Mouse (Mus musculus): ENCODE results near the gene Defa25. TPM values are rescaled to one million over a fixed set of nuclear protein-coding genes. Genes with fewer than 3 reads are reported as not detected.
"Not testable (repeated sequence)": the region's sequence is repeated elsewhere in the genome, so short reads cannot be mapped to it uniquely, and the experiment has no call there.

Defa25 gene
- not detected in 2 replicates for polyA plus RNA-seq (2015; fragmentation: Nextera tagmentation; extraction: Ambion mirVana)

DNA sequence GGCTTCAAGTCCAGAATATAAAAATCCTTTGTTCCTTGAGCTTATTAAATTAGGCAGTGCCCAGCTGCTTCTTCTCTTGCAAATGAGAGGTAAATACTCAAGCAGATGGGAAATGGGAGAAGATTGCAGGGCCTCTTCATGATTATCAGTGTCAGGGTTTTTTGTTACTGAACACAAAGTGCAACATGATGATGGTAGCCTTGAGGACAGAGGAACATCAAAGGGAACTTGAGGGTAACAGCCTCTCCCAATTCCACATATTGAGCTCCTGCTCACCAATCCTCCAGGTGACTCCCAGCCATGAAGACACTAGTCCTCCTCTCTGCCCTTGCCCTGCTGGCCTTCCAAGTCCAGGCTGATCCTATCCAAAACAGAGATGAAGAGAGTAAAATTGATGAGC, at the start of gene Defa25:
TSS of gene Defa25 (plus strand) at position 301 of the 400 bp plus-strand sequence.
- not testable (repeated sequence) for H3K4me3 ChIP-seq; H3K27ac ChIP-seq; H3K4me1 ChIP-seq; H3K4me2 ChIP-seq; H3K9ac ChIP-seq; H3K9me3 ChIP-seq; ATAC-seq (ENCODE audit: insufficient number of reproducible peaks, insufficient read depth, low FRiP score, low TSS enrichment, low read depth); H3K36me3 ChIP-seq; H3K27me3 ChIP-seq

GRCm38 (mm10) chr8:21054747-21055146, 29.5 kb upstream of the Defa25 start, which contains the start of gene Defa23:
Defa23 (plus strand) TSS chr8:21055047.
- H3K9ac ChIP-seq; H3K36me3 ChIP-seq; H3K4me3 ChIP-seq; H3K27me3 ChIP-seq; ATAC-seq (ENCODE audit: insufficient number of reproducible peaks, insufficient read depth, low FRiP score, low TSS enrichment, low read depth); H3K4me1 ChIP-seq; H3K9me3 ChIP-seq; H3K27ac ChIP-seq; H3K4me2 ChIP-seq: not testable (repeated sequence)
- WGBS = no CpG with 5 or more reads among the region's 1 CpGs

GRCm38 (mm10) chr8:21064738-21065137, 19.5 kb upstream of the Defa25 start, which contains the start of gene Defa35:
Defa35 (plus strand) TSS chr8:21065038.
- 87% methylated on average over 1 of the region's 1 CpGs for WGBS
- not testable (repeated sequence) for H3K4me2 ChIP-seq; H3K36me3 ChIP-seq; H3K27ac ChIP-seq; H3K9ac ChIP-seq; H3K27me3 ChIP-seq; H3K4me3 ChIP-seq; ATAC-seq (ENCODE audit: insufficient number of reproducible peaks, insufficient read depth, low FRiP score, low TSS enrichment, low read depth); H3K9me3 ChIP-seq; H3K4me1 ChIP-seq

DNA sequence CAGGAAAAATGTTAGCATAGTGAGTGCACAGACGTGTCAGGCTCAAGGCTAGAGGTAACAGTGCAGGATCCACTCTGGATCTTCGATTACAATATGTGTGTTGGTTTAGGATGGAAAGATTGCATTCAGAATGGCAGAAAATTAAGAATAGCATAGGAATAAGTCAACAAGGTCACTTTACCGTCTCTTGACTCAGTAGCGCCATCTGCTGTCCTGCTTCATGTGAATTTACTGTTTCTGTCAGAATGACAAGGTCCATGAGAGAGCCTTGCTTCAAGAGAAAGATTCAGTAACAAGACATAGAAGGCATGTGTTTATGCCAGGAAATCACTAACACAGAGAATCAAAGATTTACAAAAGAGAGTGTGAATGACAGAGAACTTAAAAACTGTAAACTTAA, 8.9 kb downstream of the Defa25 start:
- no peaks in the 10 kb centered on the region for H3K4me1 ChIP-seq

DNA sequence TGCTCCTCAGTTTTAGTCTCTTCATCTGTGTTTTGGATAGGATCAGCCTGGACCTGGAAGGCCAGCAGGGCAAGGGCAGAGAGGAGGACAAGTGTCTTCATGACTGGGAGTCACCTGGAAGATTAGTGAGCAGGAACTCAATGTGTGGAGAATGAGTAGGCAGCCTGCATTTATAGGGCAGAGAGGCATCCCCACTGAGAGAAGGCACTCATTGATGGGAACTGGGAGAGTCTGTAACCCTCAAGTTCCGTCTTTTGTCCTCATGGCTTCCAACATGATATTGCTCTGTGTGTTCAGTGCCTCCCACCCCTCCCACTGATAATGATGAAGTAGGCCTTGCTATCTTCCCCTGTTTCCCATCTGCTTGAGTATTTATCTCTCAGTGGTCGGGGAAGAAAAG, 11.7 kb downstream of the Defa25 start, which contains the start of gene Gm14851:
TSS of gene Gm14851 (minus strand) at position 101 of the 400 bp plus-strand sequence.
- not testable (repeated sequence) for H3K4me2 ChIP-seq; H3K4me1 ChIP-seq; H3K9me3 ChIP-seq; H3K4me3 ChIP-seq; H3K9ac ChIP-seq; ATAC-seq (ENCODE audit: insufficient number of reproducible peaks, insufficient read depth, low FRiP score, low TSS enrichment, low read depth); H3K27ac ChIP-seq; H3K27me3 ChIP-seq; H3K36me3 ChIP-seq
- WGBS = 70% methylated on average over 1 of the region's 2 CpGs

More for the DNA sequence above, 8.9 kb downstream of the Defa25 start:
- no peak overlapping the region for H3K27ac ChIP-seq
- no peak overlapping the region for H3K4me3 ChIP-seq
- H3K36me3 ChIP-seq = no peaks in the 10 kb centered on the region
- H3K4me2 ChIP-seq = no peak overlapping the region
- no peak for ATAC-seq (ENCODE audit: insufficient number of reproducible peaks, insufficient read depth, low FRiP score, low TSS enrichment, low read depth)
- H3K27me3 ChIP-seq = no peaks in the 10 kb centered on the region
- H3K9ac ChIP-seq = no peak overlapping the region
- H3K9me3 ChIP-seq = peaks cover 3% of the 10 kb centered on the region; the same call in 1 of the 2 replicates
- 39% methylated on average over 4 of the region's 4 CpGs for WGBS

GRCm38 (mm10) chr8:21134342-21134741, 50.1 kb downstream of the Defa25 start, which contains the start of gene Defa30:
Defa30 (plus strand) TSS chr8:21134642.
- WGBS = 57% methylated on average over 3 of the region's 3 CpGs
- not testable (repeated sequence) for H3K9me3 ChIP-seq

More at GRCm38 (mm10) chr8:21134342-21134741, 50.1 kb downstream of the Defa25 start, which contains the start of gene Defa30:
- H3K9ac ChIP-seq; H3K27me3 ChIP-seq; H3K4me2 ChIP-seq; H3K36me3 ChIP-seq; H3K4me1 ChIP-seq; ATAC-seq (ENCODE audit: insufficient number of reproducible peaks, insufficient read depth, low FRiP score, low TSS enrichment, low read depth); H3K27ac ChIP-seq; H3K4me3 ChIP-seq: not testable (repeated sequence)

Other genes with a start within 250 kb of the Defa25 start
- gene Defb33, start 191.8 kb upstream of the Defa25 start, polyA plus RNA-seq (2015; fragmentation: Nextera tagmentation; extraction: Ambion mirVana) = not detected in 2 replicates
- gene Gm15056, start 181.8 kb upstream of the Defa25 start, polyA plus RNA-seq (2015; fragmentation: Nextera tagmentation; extraction: Ambion mirVana) = not detected in 2 replicates
- not detected in 2 replicates for gene Gm6040, start 162.4 kb upstream of the Defa25 start, polyA plus RNA-seq (2015; fragmentation: Nextera tagmentation; extraction: Ambion mirVana)
- gene AY761185, start 139.7 kb upstream of the Defa25 start, polyA plus RNA-seq (2015; fragmentation: Nextera tagmentation; extraction: Ambion mirVana) = not detected in 2 replicates
- 1.2 TPM in 1 of 2 replicates, not detected in the other for gene Defa21, start 58.9 kb upstream of the Defa25 start, polyA plus RNA-seq (2015; fragmentation: Nextera tagmentation; extraction: Ambion mirVana)
- not detected in 2 replicates for gene Defa23, start 29.4 kb upstream of the Defa25 start, polyA plus RNA-seq (2015; fragmentation: Nextera tagmentation; extraction: Ambion mirVana)
- not detected in 2 replicates for gene Defa35, start 19.4 kb upstream of the Defa25 start, polyA plus RNA-seq (2015; fragmentation: Nextera tagmentation; extraction: Ambion mirVana)
- not detected in 2 replicates for gene Gm14851, start 11.6 kb downstream of the Defa25 start, polyA plus RNA-seq (2015; fragmentation: Nextera tagmentation; extraction: Ambion mirVana)
- not detected in 2 replicates for gene Defa30, start 50.2 kb downstream of the Defa25 start, polyA plus RNA-seq (2015; fragmentation: Nextera tagmentation; extraction: Ambion mirVana)
- gene Defa22, start 77.8 kb downstream of the Defa25 start, polyA plus RNA-seq (2015; fragmentation: Nextera tagmentation; extraction: Ambion mirVana) = 1.8 TPM in 1 of 2 replicates, not detected in the other
- not detected in 2 replicates for gene Defa31, start 107.2 kb downstream of the Defa25 start, polyA plus RNA-seq (2015; fragmentation: Nextera tagmentation; extraction: Ambion mirVana)
- gene Gm15293, start 117.1 kb downstream of the Defa25 start, polyA plus RNA-seq (2015; fragmentation: Nextera tagmentation; extraction: Ambion mirVana) = not detected in 2 replicates
- gene Gm15292, start 165.3 kb downstream of the Defa25 start, polyA plus RNA-seq (2015; fragmentation: Nextera tagmentation; extraction: Ambion mirVana) = not detected in 2 replicates
- gene Defa27, start 231.1 kb downstream of the Defa25 start, polyA plus RNA-seq (2015; fragmentation: Nextera tagmentation; extraction: Ambion mirVana) = not detected in 2 replicates
- not detected in 2 replicates for gene Defa29, start 242.6 kb downstream of the Defa25 start, polyA plus RNA-seq (2015; fragmentation: Nextera tagmentation; extraction: Ambion mirVana)

All from embryonic facial prominence, embryonic 13.5 days (tissue).